Mouse (Mus musculus): ENCODE measurements around the gene Sipa1l1. TPM values are rescaled to one million over a fixed set of nuclear protein-coding genes. Genes with fewer than 3 reads are reported as not detected.
"Not testable (repeated sequence)": the region's sequence is repeated elsewhere in the genome, so short reads cannot be mapped to it uniquely, and the experiment has no call there.

The Sipa1l1 gene
- polyA plus RNA-seq, 1 experiment from 2014 or later: 37.0 TPM

- Histone ChIP-seq H3K9me3 (replicated peaks) (no peaks in the 10 kb centered on the region), H3K27ac (no peak overlapping the region), H3K27me3 (ENCODE audit: low read depth, poor library complexity, severe bottlenecking) (no peaks in the 10 kb centered on the region), H3K4me1 (peaks cover 11% of the 10 kb centered on the region; the same call in 1 of the 2 replicates), H3K4me3 (no peak overlapping the region), H3K36me3 (no peaks in the 10 kb centered on the region)
- DNase-seq (ENCODE audit: low spot score): no peak
- WGBS: 88% methylated on average over 5 of the region's 5 CpGs
These were observed 299.3 kb downstream of the Sipa1l1 start for GRCm38 (mm10) chr12:82468416-82468815.

- 6% methylated on average over 12 of the region's 12 CpGs for WGBS
- Histone ChIP-seq H3K4me1 (peaks cover 11% of the 10 kb centered on the region; the same call in 1 of the 2 replicates), H3K27ac (peak overlapping the region; percentile 89), H3K4me3 (peak overlapping the region; percentile 58), H3K27me3 (ENCODE audit: low read depth, poor library complexity, severe bottlenecking) (no peaks in the 10 kb centered on the region), H3K9me3 (replicated peaks) (no peaks in the 10 kb centered on the region), H3K36me3 (no peaks in the 10 kb centered on the region)
- peak; percentile 81 for DNase-seq (ENCODE audit: low spot score)
These were observed 300.7 kb downstream of the Sipa1l1 start for GRCm38 (mm10) chr12:82469706-82470361.

GRCm38 (mm10) chr12:82470362-82470936 is 301.3 kb downstream of the Sipa1l1 start:
- Histone ChIP-seq H3K4me3 (peak overlapping the region; percentile 58), H3K9me3 (replicated peaks) (no peaks in the 10 kb centered on the region), H3K36me3 (no peaks in the 10 kb centered on the region), H3K27ac (peak overlapping the region; percentile 89), H3K27me3 (ENCODE audit: low read depth, poor library complexity, severe bottlenecking) (no peaks in the 10 kb centered on the region), H3K4me1 (peaks cover 11% of the 10 kb centered on the region; the same call in 1 of the 2 replicates)
- WGBS: 3% methylated on average over 18 of the region's 18 CpGs
- peak; percentile 89 for DNase-seq (ENCODE audit: low spot score)

- 93% methylated on average over 3 of the region's 3 CpGs for WGBS
These were observed 303.7 kb downstream of the Sipa1l1 start for GRCm38 (mm10) chr12:82472796-82473195.

GRCm38 (mm10) chr12:82473238-82473637 is 304.1 kb downstream of the Sipa1l1 start:
- Histone ChIP-seq H3K4me3 (no peak overlapping the region), H3K27ac (no peak overlapping the region), H3K4me1 (peaks cover 21% of the 10 kb centered on the region), H3K36me3 (no peaks in the 10 kb centered on the region), H3K27me3 (ENCODE audit: low read depth, poor library complexity, severe bottlenecking) (peaks cover 12% of the 10 kb centered on the region; the same call in 1 of the 2 replicates), H3K9me3 (replicated peaks) (no peaks in the 10 kb centered on the region)
- 96% methylated on average over 4 of the region's 4 CpGs for WGBS
- no peak for DNase-seq (ENCODE audit: low spot score)

More at GRCm38 (mm10) chr12:82472796-82473195, 303.7 kb downstream of the Sipa1l1 start:
- no peak overlapping the region for H3K4me3 ChIP-seq
- peaks cover 17% of the 10 kb centered on the region; the same call in 1 of the 2 replicates for H3K4me1 ChIP-seq
- peaks cover 8% of the 10 kb centered on the region; the same call in 1 of the 2 replicates for H3K27me3 ChIP-seq (ENCODE audit: low read depth, poor library complexity, severe bottlenecking)
- H3K9me3 ChIP-seq (replicated peaks): no peaks in the 10 kb centered on the region
- no peak overlapping the region for H3K27ac ChIP-seq
- no peaks in the 10 kb centered on the region for H3K36me3 ChIP-seq
- no peak for DNase-seq (ENCODE audit: low spot score)

GRCm38 (mm10) chr12:82474409-82474808 is 305.3 kb downstream of the Sipa1l1 start:
- H3K36me3 ChIP-seq: no peaks in the 10 kb centered on the region
- no peaks in the 10 kb centered on the region for H3K9me3 ChIP-seq (replicated peaks)
- H3K27ac ChIP-seq: no peak overlapping the region
- peaks cover 17% of the 10 kb centered on the region; the same call in 1 of the 2 replicates for H3K27me3 ChIP-seq (ENCODE audit: low read depth, poor library complexity, severe bottlenecking)
- H3K4me3 ChIP-seq: no peak overlapping the region
- 82% methylated on average over 4 of the region's 4 CpGs for WGBS
- no peak for DNase-seq (ENCODE audit: low spot score)
- H3K4me1 ChIP-seq: peaks cover 28% of the 10 kb centered on the region

GRCm38 (mm10) chr12:82476028-82476427 is 306.9 kb downstream of the Sipa1l1 start:
- Histone ChIP-seq H3K27ac (no peak overlapping the region), H3K4me1 (peaks cover 21% of the 10 kb centered on the region), H3K4me3 (no peak overlapping the region), H3K36me3 (no peaks in the 10 kb centered on the region), H3K9me3 (replicated peaks) (no peaks in the 10 kb centered on the region), H3K27me3 (ENCODE audit: low read depth, poor library complexity, severe bottlenecking) (peaks cover 17% of the 10 kb centered on the region; the same call in 1 of the 2 replicates)
- WGBS: 89% methylated on average over 10 of the region's 10 CpGs
- no peak for DNase-seq (ENCODE audit: low spot score)

GRCm38 (mm10) chr12:82476580-82476979 is 307.5 kb downstream of the Sipa1l1 start:
- WGBS: 54% methylated on average over 2 of the region's 2 CpGs
- Histone ChIP-seq H3K9me3 (replicated peaks) (no peaks in the 10 kb centered on the region), H3K27ac (no peak overlapping the region), H3K27me3 (ENCODE audit: low read depth, poor library complexity, severe bottlenecking) (peaks cover 17% of the 10 kb centered on the region; the same call in 1 of the 2 replicates), H3K4me3 (no peak overlapping the region), H3K36me3 (no peaks in the 10 kb centered on the region), H3K4me1 (peaks cover 19% of the 10 kb centered on the region)
- no peak for DNase-seq (ENCODE audit: low spot score)

- no peak for DNase-seq (ENCODE audit: low spot score)
- peaks cover 17% of the 10 kb centered on the region; the same call in 1 of the 2 replicates for H3K27me3 ChIP-seq (ENCODE audit: low read depth, poor library complexity, severe bottlenecking)
- H3K36me3 ChIP-seq: no peaks in the 10 kb centered on the region
- WGBS: 39% methylated on average over 5 of the region's 5 CpGs
- H3K27ac ChIP-seq: peak overlapping the region; percentile 53; the same call in 1 of the 2 replicates
- H3K4me1 ChIP-seq: peaks cover 19% of the 10 kb centered on the region
- no peaks in the 10 kb centered on the region for H3K9me3 ChIP-seq (replicated peaks)
- H3K4me3 ChIP-seq: no peak overlapping the region
These were observed 308.7 kb downstream of the Sipa1l1 start for GRCm38 (mm10) chr12:82477826-82478225.

- Histone ChIP-seq H3K36me3 (no peaks in the 10 kb centered on the region), H3K27ac (0 out of 2 replicates have a peak overlapping the region, but pooled peaks have one; percentile 44), H3K4me3 (no peak overlapping the region), H3K27me3 (ENCODE audit: low read depth, poor library complexity, severe bottlenecking) (peaks cover 17% of the 10 kb centered on the region; the same call in 1 of the 2 replicates), H3K4me1 (peaks cover 19% of the 10 kb centered on the region), H3K9me3 (replicated peaks) (no peaks in the 10 kb centered on the region)
- no peak for DNase-seq (ENCODE audit: low spot score)
- WGBS: 35% methylated on average over 8 of the region's 8 CpGs
These were observed 309.1 kb downstream of the Sipa1l1 start for GRCm38 (mm10) chr12:82478256-82478655.

- Histone ChIP-seq H3K27ac (no peak overlapping the region), H3K4me1 (peaks cover 19% of the 10 kb centered on the region), H3K4me3 (no peak overlapping the region), H3K36me3 (no peaks in the 10 kb centered on the region), H3K9me3 (replicated peaks) (no peaks in the 10 kb centered on the region), H3K27me3 (ENCODE audit: low read depth, poor library complexity, severe bottlenecking) (peaks cover 17% of the 10 kb centered on the region; the same call in 1 of the 2 replicates)
- no peak for DNase-seq (ENCODE audit: low spot score)
- 63% methylated on average over 3 of the region's 3 CpGs for WGBS
These were observed 310.3 kb downstream of the Sipa1l1 start for GRCm38 (mm10) chr12:82479393-82479792.

GRCm38 (mm10) chr12:82480425-82480824 is 311.3 kb downstream of the Sipa1l1 start:
- H3K36me3 ChIP-seq; DNase-seq (ENCODE audit: low spot score); H3K9me3 ChIP-seq (replicated peaks); H3K4me3 ChIP-seq; H3K27ac ChIP-seq: not testable (repeated sequence)
- WGBS: 82% methylated on average over 4 of the region's 5 CpGs
- peaks cover 17% of the 10 kb centered on the region; the same call in 1 of the 2 replicates for H3K27me3 ChIP-seq (ENCODE audit: low read depth, poor library complexity, severe bottlenecking)
- H3K4me1 ChIP-seq: peaks cover 19% of the 10 kb centered on the region

- Histone ChIP-seq H3K4me3 (no peak overlapping the region), H3K9me3 (replicated peaks) (no peaks in the 10 kb centered on the region), H3K36me3 (no peaks in the 10 kb centered on the region), H3K27ac (no peak overlapping the region), H3K4me1 (no peaks in the 10 kb centered on the region), H3K27me3 (ENCODE audit: low read depth, poor library complexity, severe bottlenecking) (no peaks in the 10 kb centered on the region)
- WGBS: 66% methylated on average over 2 of the region's 2 CpGs
- no peak for DNase-seq (ENCODE audit: low spot score)
These were observed 316.3 kb downstream of the Sipa1l1 start for GRCm38 (mm10) chr12:82485466-82485865.

Measured in limb, embryonic 10.5 days (tissue).